Mouse (Mus musculus): ENCODE results near the gene Gm10160. TPM values are rescaled to one million over a fixed set of nuclear protein-coding genes. Genes with fewer than 3 reads are reported as not detected.

The Gm10160 gene
- polyA plus RNA-seq, 1 experiment from 2014 or later, result not detected

Other genes starting within 250 kb of the Gm10160 start
- 14.3 and 23.3 TPM in 2 replicates for gene Homer2, start 148.3 kb downstream of the Gm10160 start, polyA plus RNA-seq (2016; fragmentation: Nextera tagmentation; extraction: Ambion mirVana)
- gene Ramac, start 92.9 kb downstream of the Gm10160 start, polyA plus RNA-seq (2016; fragmentation: Nextera tagmentation; extraction: Ambion mirVana), result 111 TPM in 2 replicates
- 50.7 and 53.3 TPM in 2 replicates for gene 3110040N11Rik, start 66.3 kb downstream of the Gm10160 start, polyA plus RNA-seq (2016; fragmentation: Nextera tagmentation; extraction: Ambion mirVana)
- 58.5 and 59.4 TPM in 2 replicates for gene Btbd1, start 26.4 kb downstream of the Gm10160 start, polyA plus RNA-seq (2016; fragmentation: Nextera tagmentation; extraction: Ambion mirVana)
- 9.2 and 9.9 TPM in 2 replicates for gene Tm6sf1, start 3.2 kb upstream of the Gm10160 start, polyA plus RNA-seq (2016; fragmentation: Nextera tagmentation; extraction: Ambion mirVana)
- 24.2 and 29.8 TPM in 2 replicates for gene Hdgfl3, start 78.7 kb upstream of the Gm10160 start, polyA plus RNA-seq (2016; fragmentation: Nextera tagmentation; extraction: Ambion mirVana)
- 3.0 and 4.0 TPM in 2 replicates for gene Bnc1, start 136.5 kb upstream of the Gm10160 start, polyA plus RNA-seq (2016; fragmentation: Nextera tagmentation; extraction: Ambion mirVana)